Mouse (Mus musculus) heart, embryonic 10.5 days (tissue): ENCODE data around the gene Xkr8. TPM values are rescaled to one million over a fixed set of nuclear protein-coding genes. Genes with fewer than 3 reads are reported as not detected.
A peak's percentile ranks its signal among the peaks of the same experiment; 100 is the strongest.
"Not testable (repeated sequence)": the region's sequence is repeated elsewhere in the genome, so short reads cannot be mapped to it uniquely, and the experiment has no call there.

Source experiments
- DNase-seq: peaks from one replicate; pipeline ENCODE4 v3.0.0-alpha.2; 2017; ENCODE audit warnings: low spot score
- H3K27ac ChIP-seq: fragments of 300-500 bp; sonication (generic); 2 replicates; pipeline ENCODE4 v1.5.1; 2016; ENCODE audit warnings: mild to moderate bottlenecking
- H3K27me3 ChIP-seq: fragments of 300-500 bp; sonication (generic); 2 replicates; pipeline ENCODE4 v1.6.1; 2016; ENCODE audit warnings: mild to moderate bottlenecking; ENCODE audit not compliant: poor library complexity, insufficient read depth, severe bottlenecking
- H3K36me3 ChIP-seq: fragments of 300-500 bp; sonication (generic); 2 replicates; pipeline ENCODE4 v1.6.1; 2016; ENCODE audit warnings: mild to moderate bottlenecking, moderate library complexity
- H3K4me1 ChIP-seq: fragments of 300-500 bp; sonication (generic); 2 replicates; pipeline ENCODE4 v1.6.1; 2016; ENCODE audit warnings: mild to moderate bottlenecking
- H3K4me3 ChIP-seq: fragments of 300-500 bp; sonication (generic); 2 replicates; pipeline ENCODE4 v1.5.1; 2016; ENCODE audit warnings: mild to moderate bottlenecking, moderate library complexity
- H3K9me3 ChIP-seq: fragments of 300-500 bp; sonication (generic); 2 replicates; pipeline ENCODE4 v1.6.1; 2016; ENCODE audit warnings: mild to moderate bottlenecking, moderate library complexity
- WGBS: fragments of 180-500 bp; shearing (Covaris S2); methylation state at CpG from one replicate; pipeline ENCODE4 v1.1.7; 2016; 5-methylcytosine and 5-hydroxymethylcytosine counted together
- polyA plus RNA-seq: library from polyadenylated mRNA; unstranded; fragments of >200 nt; fragmentation: Nextera tagmentation; extraction: Ambion mirVana; gene quantifications from 2 replicates; pipeline ENCODE4 v1.2.1, GENCODE M21; 2016

The Xkr8 gene
- polyA plus RNA-seq, result 4.8 and 5.4 TPM in 2 replicates

DNA sequence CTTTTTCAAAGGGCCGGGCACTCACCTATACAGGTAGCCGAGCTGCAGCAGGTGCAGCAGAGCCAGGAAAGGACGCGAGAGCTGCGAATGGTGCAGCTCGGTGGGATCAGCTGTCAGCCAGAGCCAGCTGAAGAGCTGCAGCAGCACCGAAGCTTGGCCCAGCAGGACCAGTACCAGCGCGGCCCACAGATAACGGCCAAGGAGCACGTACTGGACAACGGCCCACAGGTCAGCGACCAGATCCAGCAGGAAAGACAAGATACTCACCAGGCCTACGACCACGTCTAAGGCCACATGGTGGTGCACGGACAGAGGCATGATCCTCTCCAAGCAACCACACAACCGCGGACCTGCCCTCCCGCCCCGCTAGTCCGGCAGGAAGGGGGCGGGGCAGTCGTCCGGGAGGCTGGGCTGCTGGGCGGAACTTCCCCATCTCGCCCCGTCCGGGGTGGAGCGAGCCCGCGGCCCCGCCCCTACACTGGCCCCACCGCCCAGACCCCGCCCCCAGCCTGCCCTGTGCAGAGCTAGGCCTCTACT lies at the start of gene Xkr8:
Xkr8 (minus strand) TSS at position 399 of the 537 bp plus-strand sequence.
- 3% methylated on average over 34 of the region's 34 CpGs for WGBS
- DNase-seq, result peak; percentile 95
- Histone ChIP-seq H3K4me3 (peak within 1 kb of the TSS; percentile 68), H3K27me3 (no peaks in the 10 kb centered on the region), H3K4me1 (peaks cover 26% of the 10 kb centered on the region), H3K27ac (peak within 1 kb of the TSS; percentile 77), H3K36me3 (no peaks in the 10 kb centered on the region), H3K9me3 (no peaks in the 10 kb centered on the region)

- no peak for DNase-seq
- Histone ChIP-seq H3K27me3 (no peaks in the 10 kb centered on the region), H3K4me1 (peaks cover 4% of the 10 kb centered on the region; the same call in 1 of the 2 replicates), H3K27ac (no peak overlapping the region), H3K9me3 (no peaks in the 10 kb centered on the region), H3K4me3 (no peak overlapping the region), H3K36me3 (peaks cover 52% of the 10 kb centered on the region)
- WGBS, result 89% methylated on average over 4 of the region's 4 CpGs
Observed at GRCm38 (mm10) chr4:132780288-132780687, 47.9 kb upstream of the Xkr8 start.

DNA sequence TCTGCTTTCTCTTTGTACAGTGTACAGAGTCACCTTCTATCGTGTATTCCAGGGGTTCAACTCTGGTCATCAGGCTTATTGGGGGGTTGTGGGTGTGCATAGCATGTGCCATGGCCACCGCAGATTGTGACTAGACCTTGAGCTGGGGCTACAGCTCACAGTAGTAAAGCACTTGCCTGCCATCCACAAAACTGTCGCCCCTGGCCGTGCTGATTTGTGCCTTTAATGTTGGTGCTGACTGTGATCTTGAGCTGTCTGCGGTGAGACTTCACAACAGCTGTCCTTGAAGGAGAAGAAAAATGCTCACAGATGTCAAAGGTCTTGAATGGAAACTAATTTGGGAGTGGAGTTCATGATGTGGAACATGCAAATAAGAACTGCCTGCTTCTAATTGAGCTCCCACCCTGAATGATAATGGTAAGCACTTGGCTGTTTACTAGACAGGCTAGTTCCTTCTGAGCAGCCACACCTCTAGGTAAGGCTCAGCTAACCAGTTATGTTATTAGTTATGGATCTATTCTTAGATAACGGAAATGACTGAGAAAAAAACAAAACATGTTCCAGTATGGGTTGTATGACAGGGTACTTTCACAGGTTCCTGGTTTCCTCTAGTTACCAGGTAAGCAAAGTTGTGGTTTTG lies 46.3 kb upstream of the Xkr8 start:
- 93% methylated on average over 6 of the region's 6 CpGs for WGBS

GRCm38 (mm10) chr4:132776764-132777163 lies 44.4 kb upstream of the Xkr8 start:
- DNase-seq, result peak; percentile 83
- WGBS, result 87% methylated on average over 5 of the region's 5 CpGs

More for the DNA sequence above, 46.3 kb upstream of the Xkr8 start:
- Histone ChIP-seq H3K9me3 (no peaks in the 10 kb centered on the region), H3K4me1 (no peaks in the 10 kb centered on the region), H3K36me3 (peaks cover 68% of the 10 kb centered on the region), H3K4me3 (no peak overlapping the region), H3K27me3 (no peaks in the 10 kb centered on the region), H3K27ac (no peak overlapping the region)
- DNase-seq, result no peak

DNA sequence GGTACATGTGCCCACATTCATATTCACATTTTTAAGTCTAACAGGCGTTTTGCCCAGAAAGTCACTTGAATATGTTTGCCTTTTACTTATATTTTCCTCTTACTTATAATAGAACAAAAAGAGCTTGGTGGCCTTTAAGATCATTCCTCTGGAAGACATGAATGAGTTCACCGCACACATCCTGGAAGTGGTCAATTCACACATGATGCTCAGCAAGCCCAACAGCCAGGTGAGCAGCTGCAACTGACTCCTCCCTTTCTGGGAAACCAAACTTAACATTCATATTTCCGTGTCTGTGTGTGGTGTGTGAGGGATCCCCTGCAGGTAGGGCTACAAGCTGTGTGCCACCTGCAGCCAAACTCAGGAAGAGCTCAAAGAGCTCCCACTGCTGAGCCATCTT lies 42.6 kb upstream of the Xkr8 start:
- no peaks in the 10 kb centered on the region for H3K4me1 ChIP-seq
- H3K4me3 ChIP-seq, result no peak overlapping the region
- WGBS, result 85% methylated on average over 3 of the region's 3 CpGs
- no peaks in the 10 kb centered on the region for H3K27me3 ChIP-seq
- no peak for DNase-seq
- H3K36me3 ChIP-seq, result peaks cover 97% of the 10 kb centered on the region
- H3K9me3 ChIP-seq, result no peaks in the 10 kb centered on the region
- H3K27ac ChIP-seq, result no peak overlapping the region

More at GRCm38 (mm10) chr4:132776764-132777163, 44.4 kb upstream of the Xkr8 start:
- Histone ChIP-seq H3K9me3 (no peaks in the 10 kb centered on the region), H3K27ac (no peak overlapping the region), H3K4me1 (no peaks in the 10 kb centered on the region), H3K27me3 (no peaks in the 10 kb centered on the region), H3K36me3 (peaks cover 86% of the 10 kb centered on the region), H3K4me3 (no peak overlapping the region)

DNA sequence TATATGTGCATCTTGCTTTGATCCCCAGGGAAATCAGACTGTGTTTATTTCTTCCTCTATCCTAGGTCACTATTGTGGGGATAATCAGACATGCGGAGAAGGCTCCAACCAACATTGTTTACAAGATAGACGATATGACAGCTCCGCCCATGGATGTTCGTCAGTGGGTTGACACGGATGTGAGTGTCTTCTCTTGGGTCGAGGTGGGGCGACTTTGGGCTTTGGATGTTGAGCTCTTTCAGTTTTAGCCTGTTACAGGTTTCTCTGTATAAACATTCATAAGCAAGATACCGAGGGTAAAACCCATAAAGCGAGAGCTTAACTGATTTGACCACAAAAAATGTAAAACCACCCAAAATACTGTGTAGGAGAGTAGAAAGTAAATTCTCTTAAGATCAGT lies 39.4 kb upstream of the Xkr8 start:
- Histone ChIP-seq H3K4me3 (no peak overlapping the region), H3K27me3 (no peaks in the 10 kb centered on the region), H3K27ac (no peak overlapping the region), H3K4me1 (peaks cover 9% of the 10 kb centered on the region), H3K9me3 (no peaks in the 10 kb centered on the region), H3K36me3 (peaks cover 67% of the 10 kb centered on the region)
- WGBS, result 92% methylated on average over 9 of the region's 9 CpGs
- no peak for DNase-seq

DNA sequence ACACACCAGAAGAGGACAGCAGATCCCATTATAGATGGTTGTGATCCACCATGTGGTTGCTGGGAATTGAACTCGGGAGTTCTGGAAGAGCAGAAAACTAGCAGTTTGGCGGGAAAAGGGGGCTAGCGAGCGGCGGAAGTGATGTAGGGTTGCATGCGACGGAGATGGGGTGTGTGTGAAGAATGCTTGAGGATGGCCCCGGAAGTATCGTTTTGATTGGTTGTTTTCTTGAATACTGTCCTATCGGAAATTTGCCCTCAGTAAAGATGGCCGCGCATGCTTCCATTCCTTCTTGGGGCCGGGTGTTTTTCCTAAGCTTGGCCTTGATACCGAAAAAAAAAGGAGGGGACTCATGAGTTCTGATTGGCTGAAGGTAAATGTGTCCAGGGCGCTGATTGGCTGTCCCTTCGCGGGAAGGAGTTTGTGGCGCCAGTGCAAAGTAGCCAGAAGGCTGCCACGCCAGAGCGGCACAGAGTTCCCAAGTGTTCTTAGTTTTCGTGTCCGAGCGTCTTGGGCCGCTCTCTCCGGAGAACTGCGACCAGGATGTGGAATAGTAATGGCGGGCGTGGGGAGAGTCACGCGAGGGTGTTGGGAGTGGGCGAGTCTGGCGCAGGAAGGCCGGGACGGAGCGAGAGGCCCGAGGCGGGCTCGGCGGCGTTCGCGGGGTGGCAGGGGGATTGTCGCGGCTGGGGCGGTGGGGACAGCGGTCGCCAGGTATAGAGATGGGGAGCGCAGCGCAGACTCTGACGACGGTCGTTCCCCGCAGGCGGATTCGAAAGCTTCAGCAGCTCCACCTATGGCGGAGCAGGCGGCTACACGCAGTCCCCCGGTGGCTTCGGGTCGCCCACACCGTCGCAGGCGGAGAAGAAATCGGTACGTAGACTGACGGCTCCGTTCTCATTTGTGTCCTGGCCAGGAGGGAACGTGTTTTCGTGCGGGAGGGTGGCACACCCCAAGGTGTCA lies 35.8 kb upstream of the Xkr8 start, which contains the start of gene Rpa2:
Rpa2 (plus strand) TSS at position 419 of the 963 bp plus-strand sequence.
- WGBS, result under 1% methylated on average over 71 of the region's 71 CpGs
- peaks cover 32% of the 10 kb centered on the region for H3K36me3 ChIP-seq
- H3K4me3 ChIP-seq, result peak within 1 kb of the TSS; percentile 98
- H3K9me3 ChIP-seq, result no peaks in the 10 kb centered on the region
- DNase-seq, result peak; percentile 99
- H3K27me3 ChIP-seq, result no peaks in the 10 kb centered on the region
- H3K4me1 ChIP-seq, result peaks cover 9% of the 10 kb centered on the region
- peak within 1 kb of the TSS; percentile 93 for H3K27ac ChIP-seq

DNA sequence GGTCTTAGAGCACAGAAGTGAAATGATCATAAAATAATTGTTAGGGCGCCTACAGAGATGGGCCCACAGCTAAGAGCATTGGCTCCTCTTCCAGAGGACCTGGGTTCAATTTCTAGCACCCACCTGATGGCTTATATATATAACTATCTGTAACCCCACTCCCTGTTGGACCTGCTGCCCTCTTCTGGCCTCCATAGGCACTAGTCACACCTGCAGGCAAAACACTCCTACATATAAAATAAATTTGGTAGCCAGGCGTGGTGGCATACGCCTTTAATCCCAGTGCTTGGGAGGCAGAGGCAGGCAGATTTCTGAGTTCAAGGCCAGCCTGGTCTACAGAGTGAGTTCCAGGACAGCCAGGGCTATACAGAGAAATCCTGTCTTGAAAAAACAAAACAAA lies 30.8 kb upstream of the Xkr8 start:
- 81% methylated on average over 3 of the region's 3 CpGs for WGBS
- not testable (repeated sequence) for DNase-seq, H3K27me3 ChIP-seq, H3K27ac ChIP-seq, H3K4me1 ChIP-seq, H3K4me3 ChIP-seq, H3K9me3 ChIP-seq, H3K36me3 ChIP-seq

DNA sequence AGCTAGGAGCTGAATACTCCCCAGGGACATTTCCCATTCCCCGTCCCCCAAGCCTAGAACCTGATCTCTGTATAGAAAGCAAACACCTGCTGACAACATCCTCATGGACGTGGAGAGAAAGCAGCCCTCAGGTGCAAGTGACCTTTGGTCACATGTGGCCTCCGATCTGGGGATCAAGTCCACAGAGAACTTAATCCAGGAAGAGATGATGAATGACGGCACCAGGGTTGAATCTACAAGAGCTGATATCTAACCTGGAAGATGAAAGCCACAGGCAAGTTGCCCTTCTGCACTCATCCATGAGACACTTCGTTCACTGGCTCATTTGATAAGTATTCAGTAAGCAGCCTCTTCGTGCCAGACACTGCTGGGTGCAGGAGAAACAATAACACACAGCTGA lies 30.3 kb upstream of the Xkr8 start:
- H3K27ac ChIP-seq, result no peak overlapping the region
- 70% methylated on average over 6 of the region's 6 CpGs for WGBS
- DNase-seq, result no peak
- no peaks in the 10 kb centered on the region for H3K9me3 ChIP-seq
- H3K4me3 ChIP-seq, result no peak overlapping the region
- H3K36me3 ChIP-seq, result no peaks in the 10 kb centered on the region
- H3K4me1 ChIP-seq, result no peaks in the 10 kb centered on the region
- peaks cover 6% of the 10 kb centered on the region; the same call in 1 of the 2 replicates for H3K27me3 ChIP-seq

DNA sequence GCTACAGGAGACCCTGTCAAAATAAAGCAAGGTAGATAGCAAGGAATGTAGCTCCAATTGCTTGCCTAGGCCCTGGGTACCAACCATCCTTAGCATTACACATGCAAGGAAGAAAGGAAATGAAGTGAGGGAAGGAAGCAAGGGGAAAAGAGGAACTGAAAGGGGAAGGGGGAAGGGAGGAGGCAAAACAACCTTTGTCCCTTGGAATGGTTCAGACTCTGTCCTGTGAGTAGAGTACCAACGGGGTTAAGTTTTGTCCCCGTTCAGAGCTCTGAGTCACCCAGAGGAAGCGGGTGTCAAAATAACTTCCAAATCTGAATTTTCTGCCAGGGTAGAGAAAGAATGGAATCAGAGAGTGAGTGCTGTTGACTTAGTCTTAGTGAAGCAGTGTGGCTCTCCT lies 27.9 kb upstream of the Xkr8 start:
- DNase-seq, result no peak
- Histone ChIP-seq H3K4me1 (peaks cover 4% of the 10 kb centered on the region; the same call in 1 of the 2 replicates), H3K27me3 (peaks cover 17% of the 10 kb centered on the region)

GRCm38 (mm10) chr4:132757633-132758351 lies 25.4 kb upstream of the Xkr8 start:
- 73% methylated on average over 7 of the region's 7 CpGs for WGBS

More for the DNA sequence above, 27.9 kb upstream of the Xkr8 start:
- no peak overlapping the region for H3K27ac ChIP-seq
- no peaks in the 10 kb centered on the region for H3K36me3 ChIP-seq
- H3K4me3 ChIP-seq, result no peak overlapping the region
- no peaks in the 10 kb centered on the region for H3K9me3 ChIP-seq
- WGBS, result 50% methylated on average over 3 of the region's 3 CpGs

DNA sequence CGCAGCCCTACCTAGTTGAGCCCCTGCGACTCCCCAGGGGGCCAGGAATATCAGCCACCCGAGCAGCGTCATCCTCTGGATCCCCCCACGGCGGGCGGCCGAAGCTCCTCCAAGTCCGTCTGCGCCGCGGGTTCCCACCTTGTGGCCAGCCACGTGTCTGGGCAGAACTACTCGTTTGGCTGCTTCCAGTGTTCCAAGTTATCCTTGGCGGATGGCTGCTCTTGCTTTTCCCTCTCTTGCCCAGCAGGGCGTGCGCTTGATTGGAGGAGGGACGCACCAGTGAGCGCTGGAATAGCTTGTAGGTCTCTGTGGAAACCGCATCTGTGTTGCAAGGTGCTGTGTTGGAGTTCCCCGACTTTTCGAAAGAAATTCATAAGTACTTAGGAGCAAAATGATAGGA lies 24.6 kb upstream of the Xkr8 start, which contains the start of gene Smpdl3b:
Smpdl3b (minus strand) TSS at position 279 of the 400 bp plus-strand sequence.
- WGBS, result 2% methylated on average over 22 of the region's 22 CpGs
- DNase-seq, result peak; percentile 91
- Histone ChIP-seq H3K9me3 (no peaks in the 10 kb centered on the region), H3K4me3 (peak within 1 kb of the TSS; percentile 60), H3K4me1 (peaks cover 12% of the 10 kb centered on the region), H3K27me3 (peaks cover 17% of the 10 kb centered on the region), H3K36me3 (no peaks in the 10 kb centered on the region), H3K27ac (peak within 1 kb of the TSS; percentile 72)

More at GRCm38 (mm10) chr4:132757633-132758351, 25.4 kb upstream of the Xkr8 start:
- Histone ChIP-seq H3K27me3 (peaks cover 17% of the 10 kb centered on the region), H3K9me3 (no peaks in the 10 kb centered on the region), H3K4me1 (peaks cover 8% of the 10 kb centered on the region), H3K27ac (no peak overlapping the region), H3K36me3 (no peaks in the 10 kb centered on the region), H3K4me3 (no peak overlapping the region)
- no peak for DNase-seq
